Mouse (Mus musculus) hindlimb bud, embryonic 11.5 days (tissue): ENCODE measurements at regions not wholly inside any gene's neighbourhood (a gene's known extent, or its start where the extent isn't known, plus 50 kb on each side); places are given as distances from the start of the nearest gene placed in this dataset.

Source experiments
- DNase-seq: peaks from one replicate; pipeline ENCODE4 v3.0.0-alpha.2; 2012; ENCODE audit warnings: low read depth, low spot score; ENCODE audit errors: extremely low spot score

- no peak for DNase-seq
These were observed 150.5 kb upstream of the Wdr11 start for GRCm38 (mm10) chr7:129441085-129441617.

GRCm38 (mm10) chr7:129469496-129469895 is 122.2 kb upstream of the Wdr11 start:
- DNase-seq, result peak; percentile 81

GRCm38 (mm10) chr7:129483736-129484135 is 107.9 kb upstream of the Wdr11 start:
- DNase-seq, result no peak

GRCm38 (mm10) chr7:129506894-129507293 is 84.8 kb upstream of the Wdr11 start:
- peak; percentile 46 for DNase-seq

- no peak for DNase-seq
These were observed 82.0 kb upstream of the Wdr11 start for GRCm38 (mm10) chr7:129509631-129510132.

- no peak for DNase-seq
These were observed 77.0 kb upstream of the Wdr11 start for GRCm38 (mm10) chr7:129514619-129515018.

- DNase-seq, result no peak
These were observed 67.2 kb upstream of the Wdr11 start for GRCm38 (mm10) chr7:129524369-129524915.

GRCm38 (mm10) chr7:129525985-129526384 is 65.7 kb upstream of the Wdr11 start:
- no peak for DNase-seq

GRCm38 (mm10) chr7:129528263-129528662 is 63.4 kb upstream of the Wdr11 start:
- DNase-seq, result no peak

- DNase-seq, result no peak
These were observed 58.2 kb upstream of the Wdr11 start for GRCm38 (mm10) chr7:129533366-129533905.
